Mouse (Mus musculus): ENCODE data around the gene Thada.
"Not testable (repeated sequence)": the region's sequence is repeated elsewhere in the genome, so short reads cannot be mapped to it uniquely, and the experiment has no call there.

Thada gene

GRCm38 (mm10) chr17:84213464-84213863, 252.5 kb downstream of the Thada start:
- DNase-seq = no peak

GRCm38 (mm10) chr17:84207611-84208010, 258.4 kb downstream of the Thada start:
- no peak for DNase-seq

- DNase-seq = no peak
Measured at GRCm38 (mm10) chr17:84206239-84206638, 259.8 kb downstream of the Thada start.

- no peak for DNase-seq
Measured at GRCm38 (mm10) chr17:84204962-84205361, 261.0 kb downstream of the Thada start.

- no peak for DNase-seq
Measured at GRCm38 (mm10) chr17:84203340-84203739, 262.7 kb downstream of the Thada start.

DNA sequence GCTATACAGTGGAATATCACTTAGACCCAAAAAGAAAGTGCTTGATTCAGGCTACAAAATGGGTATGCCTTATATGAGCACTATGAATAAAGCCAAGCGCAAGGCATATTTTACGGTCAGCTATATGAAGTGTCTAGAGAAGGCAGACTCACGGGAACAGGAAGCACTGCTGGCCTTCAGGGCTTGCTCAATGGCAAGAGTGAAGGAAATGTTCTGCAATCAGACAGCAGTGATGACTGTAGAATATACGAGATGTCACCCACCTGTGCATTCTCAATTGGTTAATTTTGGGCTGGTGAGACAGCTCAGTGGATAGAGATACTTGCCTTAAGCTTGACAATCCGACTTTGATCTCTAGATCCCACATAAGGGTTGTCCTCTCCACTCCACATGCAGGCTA, 264.8 kb downstream of the Thada start:
- no peak for DNase-seq

GRCm38 (mm10) chr17:84197912-84198344, 268.1 kb downstream of the Thada start:
- peak; percentile 45 for DNase-seq

DNA sequence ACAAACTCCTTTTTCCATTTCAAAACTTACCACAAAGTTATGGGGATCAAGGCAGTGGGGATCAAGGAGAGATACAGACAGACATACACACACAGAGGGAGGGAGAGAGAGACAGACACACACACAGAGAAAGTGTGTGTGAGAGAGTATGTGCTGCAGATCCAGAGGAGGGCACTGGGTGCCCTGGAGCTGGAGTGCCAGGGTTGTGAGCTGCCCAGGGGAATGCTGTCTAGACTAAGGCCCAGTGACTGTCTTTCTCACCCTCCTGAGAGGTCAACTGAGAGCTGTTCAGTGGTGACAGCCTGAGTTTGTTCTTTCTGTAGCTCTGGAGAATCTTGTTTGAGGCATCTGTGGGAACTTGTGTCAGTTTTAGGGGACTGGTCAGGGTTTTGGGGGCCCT, 269.7 kb downstream of the Thada start:
- no peak for DNase-seq

DNA sequence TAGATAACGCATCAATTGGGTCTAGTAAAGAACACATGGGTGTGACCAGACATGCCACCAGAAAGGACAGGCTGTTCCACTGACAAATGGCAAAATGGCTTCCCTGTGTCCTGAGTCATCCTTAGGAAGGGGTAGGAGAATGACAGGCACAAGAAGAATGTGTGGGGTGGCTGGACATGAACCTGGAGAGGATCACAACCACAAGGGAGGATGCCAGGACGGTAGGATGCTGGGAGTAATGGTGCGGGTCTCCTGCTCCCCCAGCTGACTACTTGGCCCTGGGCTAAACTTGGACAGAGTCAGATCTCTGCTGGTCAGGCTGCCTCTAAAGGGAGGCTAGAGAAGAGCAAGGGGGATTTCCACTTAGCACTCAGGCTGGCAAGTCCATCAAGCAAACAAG, 270.2 kb downstream of the Thada start:
- no peak for DNase-seq

- DNase-seq = no peak
Measured at GRCm38 (mm10) chr17:84195003-84195395, 271.0 kb downstream of the Thada start.

DNA sequence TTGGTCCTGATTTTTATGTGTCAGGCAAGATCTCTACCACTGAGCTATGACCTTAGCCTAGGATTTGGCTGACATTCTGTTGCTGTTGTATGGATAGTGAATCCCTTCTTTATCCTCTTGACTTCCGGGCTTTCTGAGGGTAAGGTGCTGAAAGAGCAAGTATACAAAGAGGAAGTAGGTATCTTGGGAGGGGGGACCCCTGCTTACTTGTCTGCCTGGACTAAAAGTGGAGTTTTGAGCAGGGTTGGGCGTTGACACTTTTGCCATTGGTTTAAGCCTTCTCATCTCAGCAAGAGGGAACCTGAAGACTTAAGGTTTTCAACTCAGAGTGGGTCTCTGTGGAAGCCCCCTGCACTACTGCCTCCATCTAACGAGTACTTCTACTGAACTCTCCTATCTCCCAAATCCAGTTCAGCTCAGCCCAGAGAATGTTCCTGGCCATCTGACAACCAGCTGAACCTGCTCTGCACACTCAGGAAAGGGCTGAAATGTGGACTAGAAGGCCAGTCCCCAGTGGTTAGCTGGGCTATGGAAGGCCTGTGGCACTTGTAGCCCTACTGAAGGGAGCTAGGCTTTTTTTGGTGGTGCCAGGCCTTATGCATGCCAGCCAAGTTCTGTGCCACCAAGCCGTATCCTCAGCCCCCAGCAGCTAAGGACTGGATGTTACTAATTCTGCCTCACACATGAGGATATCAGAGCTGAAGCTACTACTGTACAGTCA, 271.6 kb downstream of the Thada start:
- DNase-seq = no peak

DNA sequence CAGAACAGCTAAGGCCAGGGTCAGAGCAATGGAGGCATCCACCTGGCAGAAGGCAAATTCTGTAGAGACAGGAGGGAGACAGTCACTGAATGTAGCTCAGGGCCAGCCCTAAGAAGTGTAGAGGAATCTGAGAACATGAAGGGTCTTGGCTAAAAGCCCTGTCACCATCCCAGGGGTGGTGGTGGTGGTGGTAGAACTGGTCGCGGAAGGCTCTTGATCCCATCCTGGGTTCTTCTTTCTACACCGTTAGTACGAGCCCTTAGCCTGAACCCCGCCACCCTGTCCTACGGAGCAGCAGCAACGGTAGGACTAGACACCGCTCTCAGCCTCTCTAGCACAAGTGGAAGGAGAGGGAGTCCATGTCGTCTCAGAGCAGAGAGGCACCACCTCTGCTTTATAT, 272.6 kb downstream of the Thada start:
- DNase-seq = no peak

DNA sequence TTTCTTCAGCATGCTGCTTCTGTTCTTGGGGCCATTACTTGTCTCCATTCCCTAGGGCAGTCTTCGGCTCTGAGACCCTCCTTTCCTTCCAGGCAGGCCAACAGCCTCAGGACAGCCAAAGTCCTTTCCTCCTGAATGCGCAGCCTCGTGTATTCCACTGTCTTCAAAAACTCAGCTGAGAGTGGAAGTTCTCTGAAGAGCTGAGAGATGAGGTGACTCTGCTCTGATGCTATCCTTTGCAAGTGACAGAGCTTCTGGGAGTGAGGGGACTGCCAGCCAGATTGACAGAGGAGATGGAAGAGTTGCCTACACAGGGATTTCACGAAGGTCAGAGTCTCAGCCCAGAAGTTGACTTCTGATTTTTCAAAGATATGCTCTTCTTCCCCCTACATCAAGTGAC, 274.1 kb downstream of the Thada start:
- DNase-seq = no peak

DNA sequence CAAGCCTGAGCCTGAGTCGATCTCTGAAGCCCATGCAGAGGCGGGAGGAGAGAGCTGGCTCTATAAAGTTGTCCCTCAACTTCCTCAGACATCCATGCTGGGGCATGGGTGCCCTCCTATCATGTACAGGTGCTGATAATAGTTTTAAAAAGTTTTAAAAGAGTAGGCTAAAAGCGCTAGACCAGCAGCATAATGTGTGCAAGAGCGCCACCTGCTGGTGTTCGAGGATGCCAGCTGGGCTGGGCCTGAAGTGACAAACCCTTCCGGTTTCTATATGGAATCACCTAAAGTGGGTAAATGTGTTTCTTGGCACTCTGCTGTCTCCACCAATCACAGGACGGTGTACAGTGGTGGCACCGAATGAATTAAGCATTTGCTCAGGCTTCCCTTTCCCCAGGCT, 275.1 kb downstream of the Thada start:
- DNase-seq = peak; percentile 89

DNA sequence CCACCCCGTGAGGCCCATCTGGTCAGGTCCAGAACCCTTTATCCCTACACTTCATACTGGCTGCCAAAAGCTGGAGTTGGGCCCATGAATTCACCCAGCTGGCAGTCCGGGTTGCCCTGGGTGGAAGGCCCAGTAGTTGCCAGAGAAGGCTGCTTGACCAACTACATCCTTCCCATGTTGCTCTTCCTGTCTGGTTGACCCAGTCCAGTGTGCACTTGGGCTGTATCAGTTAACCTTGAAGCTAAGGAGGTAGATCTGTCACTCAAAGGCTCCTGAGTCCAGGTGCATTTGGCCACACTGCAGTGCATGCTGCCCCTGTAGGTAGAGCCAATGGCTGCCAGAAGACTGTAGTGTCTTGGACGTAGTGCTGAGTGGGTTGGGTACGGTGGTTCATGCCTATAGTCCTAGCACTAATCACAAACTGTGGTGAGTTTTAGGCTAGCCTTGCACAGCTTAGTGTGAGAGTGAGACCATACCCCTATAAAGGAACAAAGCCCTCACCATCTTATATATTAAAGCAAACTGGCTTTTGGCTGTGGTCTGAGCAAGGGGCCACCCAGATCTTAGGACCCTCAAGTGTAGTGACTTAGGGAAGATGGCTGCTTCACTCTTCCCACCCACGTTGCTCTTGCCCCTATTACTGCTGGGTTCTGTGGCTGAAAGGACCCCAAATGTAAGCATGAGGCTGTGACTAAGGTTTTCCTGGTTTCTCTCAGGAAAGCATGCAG, 276.7 kb downstream of the Thada start:
- no peak for DNase-seq

DNA sequence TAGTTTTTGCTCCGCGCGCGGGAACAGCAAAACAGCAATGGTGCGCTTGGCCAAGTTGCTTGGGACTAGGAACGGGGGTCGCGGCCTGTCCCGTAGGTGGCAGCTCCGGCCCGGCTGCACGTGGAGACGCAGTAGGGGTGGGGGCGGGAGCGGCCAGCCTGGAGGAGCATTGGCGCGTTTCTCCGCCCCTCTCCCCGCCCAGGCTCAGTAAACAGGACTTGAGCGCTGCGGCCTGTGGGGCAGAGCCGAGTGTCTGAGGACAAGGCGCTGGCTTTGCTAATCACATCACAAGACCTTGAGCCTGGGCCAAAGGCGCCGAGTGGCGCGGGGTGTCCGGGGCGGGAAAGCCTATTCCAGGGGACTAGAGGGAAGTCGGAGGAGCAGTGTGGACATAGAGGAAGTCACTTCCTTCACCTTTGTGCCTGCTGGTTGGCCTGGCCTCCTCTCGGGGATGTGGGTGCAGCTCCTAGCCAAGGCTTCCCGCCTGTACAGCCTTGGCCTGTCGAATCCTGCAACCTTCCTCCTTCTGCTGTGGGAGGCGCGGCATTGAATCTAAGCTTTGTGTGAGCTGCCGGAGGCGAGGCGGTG, 277.5 kb downstream of the Thada start:
- peak; percentile 98 for DNase-seq

GRCm38 (mm10) chr17:84187727-84188373, 278.2 kb downstream of the Thada start, which contains the start of gene Zfp36l2:
Gene Zfp36l2 (minus strand): TSS chr17:84187947.
- DNase-seq = peak; percentile 95

DNA sequence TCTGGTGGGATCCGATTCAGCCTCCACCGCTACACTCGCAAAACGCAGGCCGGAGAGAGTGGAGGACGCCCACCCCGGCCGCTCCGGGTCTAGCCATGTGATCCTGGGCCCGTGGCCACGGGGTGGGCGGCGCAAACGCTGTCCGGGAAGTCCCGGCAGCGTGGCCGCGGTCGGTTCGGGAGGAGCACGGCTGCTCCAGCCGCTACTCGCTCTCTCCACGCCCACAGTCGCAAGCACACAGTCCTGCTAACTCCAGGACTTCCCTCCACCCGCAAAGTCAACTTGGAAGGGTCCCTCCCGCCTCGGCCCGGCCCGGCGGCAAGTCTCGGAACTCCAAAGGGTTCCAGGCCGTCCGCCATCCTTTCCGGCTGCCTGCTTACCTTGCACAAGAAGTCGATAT, 278.7 kb downstream of the Thada start:
- not testable (repeated sequence) for DNase-seq

GRCm38 (mm10) chr17:84186451-84187202, 279.4 kb downstream of the Thada start:
- DNase-seq = peak; percentile 75

- peak; percentile 70 for DNase-seq
Measured at GRCm38 (mm10) chr17:84185581-84186450, 280.2 kb downstream of the Thada start.

DNA sequence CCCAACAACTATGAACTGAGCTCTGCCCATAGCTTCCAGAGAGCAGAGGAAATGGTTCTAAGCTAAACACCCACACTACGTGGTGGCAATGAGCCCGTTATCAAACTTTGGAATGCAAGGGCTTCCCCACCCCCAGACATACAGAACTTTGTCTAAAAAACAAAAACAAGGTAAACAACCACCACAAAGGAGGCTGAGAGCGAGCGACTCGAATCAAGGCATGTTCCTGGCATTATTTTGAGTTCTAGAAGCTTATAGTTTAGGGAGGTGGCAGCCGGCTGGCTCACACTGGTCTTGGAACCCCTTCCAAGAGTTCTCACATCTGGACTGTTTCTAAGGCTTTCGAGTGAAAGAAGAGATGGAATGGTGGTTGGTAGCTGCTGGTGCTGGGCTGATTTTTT, 281.0 kb downstream of the Thada start:
- peak; percentile 58 for DNase-seq

All from kidney, adult 18-20 months (tissue).